Mouse (Mus musculus): Measurements from ENCODE around the gene Mycn. TPM values are rescaled to one million over a fixed set of nuclear protein-coding genes. Genes with fewer than 3 reads are reported as not detected.

The Mycn gene
- total RNA-seq (2014; rRNA removed), result 34.9 and 45.1 TPM in 2 replicates
- 24.8 and 25.4 TPM in 2 replicates for polyA plus RNA-seq (2015; fragmentation: Nextera tagmentation; extraction: Ambion mirVana)

DNA sequence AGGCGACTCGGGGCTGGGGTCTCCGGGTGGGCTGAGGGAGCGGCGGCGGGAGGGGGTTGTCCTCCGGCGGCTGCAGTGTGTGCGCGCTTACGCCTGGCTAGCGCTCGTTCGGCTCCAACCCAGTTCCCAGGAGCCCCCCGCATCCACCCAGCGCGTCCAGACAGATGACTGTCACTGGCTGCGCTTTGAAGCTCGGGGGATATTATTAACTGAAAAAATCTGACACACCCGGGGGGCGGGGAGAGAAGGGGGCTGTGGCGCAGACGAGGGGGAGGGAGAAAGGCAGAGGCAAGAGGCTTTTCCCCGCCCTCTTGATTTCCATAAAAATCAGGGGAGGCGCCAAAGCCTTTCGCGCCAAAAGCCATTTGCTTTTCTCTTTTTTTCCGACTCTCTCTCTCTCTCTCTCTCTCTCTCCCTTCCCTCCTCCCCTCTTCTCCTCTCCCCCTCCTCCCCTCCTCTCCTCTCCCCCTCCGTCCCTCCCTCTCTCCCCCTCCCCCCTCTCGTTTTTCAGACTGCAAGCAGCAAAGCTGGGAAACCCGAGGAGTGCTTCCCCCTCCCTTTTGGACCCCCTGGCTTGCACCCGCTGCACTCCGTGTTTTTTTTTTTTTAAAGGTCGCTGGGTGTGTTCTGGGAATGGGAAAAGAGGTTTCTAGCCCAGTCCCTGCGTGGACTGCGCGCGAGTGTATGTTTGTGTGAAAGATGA, at the start of gene Mycn:
Gene Mycn (minus strand): TSS at position 254 of the 703 bp plus-strand sequence.
- H3K27ac ChIP-seq (ENCODE audit: low read depth, low read length), result peak within 1 kb of the TSS; percentile 87
- H3K9me3 ChIP-seq (ENCODE audit: low read length), result no peaks in the 10 kb centered on the region
- peak within 1 kb of the TSS; percentile 89 for H3K9ac ChIP-seq (replicated peaks; ENCODE audit: low read length, poor library complexity, severe bottlenecking)
- no peaks in the 10 kb centered on the region for H3K4me1 ChIP-seq (ENCODE audit: insufficient read depth, low read length)
- peaks cover 6% of the 10 kb centered on the region for H3K36me3 ChIP-seq (ENCODE audit: insufficient read depth, low read length)
- peak within 1 kb of the TSS; percentile 95 for H3K4me2 ChIP-seq (ENCODE audit: low read depth, low read length, poor library complexity, severe bottlenecking)
- DNase-seq (ENCODE audit: low spot score) (peak; percentile 96), ATAC-seq (ENCODE audit: low FRiP score) (peak; percentile 74)
- H3K27me3 ChIP-seq (ENCODE audit: insufficient read depth, low read length), result no peaks in the 10 kb centered on the region
- H3K4me3 ChIP-seq (ENCODE audit: low read depth, low read length), result peak within 1 kb of the TSS; percentile 76
- WGBS, result under 1% methylated on average over 33 of the region's 38 CpGs
- TF ChIP-seq CTCF (IDR thresholded peaks at IDR 0.05), result no peak

DNA sequence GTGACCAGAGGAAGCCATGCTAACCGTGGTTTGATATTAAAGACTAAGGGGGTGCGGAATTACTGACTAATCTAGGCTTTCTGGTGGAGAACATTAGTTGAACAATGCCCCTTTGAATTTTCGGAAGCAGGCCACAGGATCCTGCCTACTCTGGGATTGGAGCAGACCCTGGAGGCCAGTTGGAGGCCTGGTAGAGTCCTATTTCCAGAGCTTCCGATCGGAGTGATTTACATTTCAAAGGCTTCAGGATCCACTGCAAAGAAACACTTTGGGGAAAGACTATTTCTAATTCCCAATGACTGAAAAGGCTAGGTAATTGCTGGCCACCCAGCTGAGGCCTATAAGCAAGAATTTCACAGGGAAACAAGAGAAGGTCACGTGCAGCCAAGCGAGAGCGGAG, 45.7 kb upstream of the Mycn start:
- Histone ChIP-seq H3K4me1 (ENCODE audit: insufficient read depth, low read length) (no peaks in the 10 kb centered on the region), H3K36me3 (ENCODE audit: insufficient read depth, low read length) (no peaks in the 10 kb centered on the region), H3K9ac (replicated peaks; ENCODE audit: low read length, poor library complexity, severe bottlenecking) (no peak overlapping the region), H3K4me2 (ENCODE audit: low read depth, low read length, poor library complexity, severe bottlenecking) (no peak overlapping the region), H3K9me3 (ENCODE audit: low read length) (no peaks in the 10 kb centered on the region), H3K4me3 (ENCODE audit: low read depth, low read length) (no peak overlapping the region), H3K27me3 (ENCODE audit: insufficient read depth, low read length) (no peaks in the 10 kb centered on the region), H3K27ac (ENCODE audit: low read depth, low read length) (no peak overlapping the region)
- no peak for TF ChIP-seq CTCF (IDR thresholded peaks at IDR 0.05)
- 73% methylated on average over 8 of the region's 8 CpGs for WGBS
- ATAC-seq (ENCODE audit: low FRiP score), result no peak
- no peak for DNase-seq (ENCODE audit: low spot score)

DNA sequence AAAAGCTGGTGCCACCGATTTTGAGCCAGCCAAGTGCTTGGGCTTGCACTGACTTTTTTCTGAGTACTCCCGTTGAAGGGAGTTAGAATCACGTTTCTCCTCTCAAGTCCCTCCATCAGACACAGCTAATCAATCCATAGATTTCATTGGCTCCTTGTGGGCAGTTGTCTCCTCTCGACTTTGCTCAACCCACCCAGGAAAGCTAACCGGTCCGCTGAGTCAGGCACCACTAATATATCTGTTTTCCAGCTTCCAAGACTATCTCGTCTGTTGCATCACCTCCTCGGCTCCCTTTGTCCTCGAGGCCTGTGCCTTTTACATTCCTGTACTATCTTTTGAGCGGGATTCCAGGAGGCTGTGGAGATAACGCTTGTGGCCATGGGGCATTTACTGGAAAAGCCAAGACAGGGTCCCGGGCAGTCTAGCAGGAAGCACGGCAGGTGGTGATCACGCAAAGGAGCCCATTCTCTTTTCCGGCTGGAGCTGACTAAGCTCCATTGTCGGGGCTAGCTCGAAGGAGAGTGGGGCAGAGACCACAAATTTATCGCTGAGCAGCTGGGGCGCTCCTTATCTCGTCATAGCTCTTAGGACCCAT, 45.0 kb upstream of the Mycn start:
- TF ChIP-seq CTCF (IDR thresholded peaks at IDR 0.05), result no peak

DNA sequence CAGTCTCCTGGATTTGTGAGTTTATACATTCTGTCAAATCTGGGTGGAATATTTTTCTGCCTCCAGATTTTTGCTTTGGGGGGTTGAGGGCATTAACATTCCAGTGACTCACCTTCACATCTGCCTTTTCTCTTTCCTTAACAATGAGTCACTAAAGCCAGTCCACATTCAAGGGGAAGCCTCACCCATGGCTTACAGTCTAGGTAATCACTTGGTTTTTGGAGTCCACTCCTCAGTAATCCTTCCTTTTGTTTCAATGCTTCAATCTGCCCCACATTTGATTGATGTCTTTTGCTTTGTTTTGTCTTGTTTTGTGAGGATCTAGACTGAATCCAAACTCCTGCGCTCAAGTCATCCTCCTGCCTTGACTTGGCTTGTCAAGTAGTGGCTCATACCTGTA, 41.3 kb upstream of the Mycn start:
- no peak for ATAC-seq (ENCODE audit: low FRiP score)
- Histone ChIP-seq H3K4me3 (ENCODE audit: low read depth, low read length) (no peak overlapping the region), H3K9ac (replicated peaks; ENCODE audit: low read length, poor library complexity, severe bottlenecking) (no peak overlapping the region), H3K27ac (ENCODE audit: low read depth, low read length) (no peak overlapping the region), H3K27me3 (ENCODE audit: insufficient read depth, low read length) (no peaks in the 10 kb centered on the region), H3K4me2 (ENCODE audit: low read depth, low read length, poor library complexity, severe bottlenecking) (no peak overlapping the region), H3K36me3 (ENCODE audit: insufficient read depth, low read length) (no peaks in the 10 kb centered on the region), H3K9me3 (ENCODE audit: low read length) (no peaks in the 10 kb centered on the region), H3K4me1 (ENCODE audit: insufficient read depth, low read length) (no peaks in the 10 kb centered on the region)
- no peak for TF ChIP-seq CTCF (IDR thresholded peaks at IDR 0.05)
- DNase-seq (ENCODE audit: low spot score), result no peak
- WGBS, result 77% methylated on average over 1 of the region's 1 CpGs

More for the DNA sequence above, 45.0 kb upstream of the Mycn start:
- Histone ChIP-seq H3K4me1 (ENCODE audit: insufficient read depth, low read length) (no peaks in the 10 kb centered on the region), H3K4me2 (ENCODE audit: low read depth, low read length, poor library complexity, severe bottlenecking) (no peak overlapping the region), H3K27ac (ENCODE audit: low read depth, low read length) (no peak overlapping the region), H3K4me3 (ENCODE audit: low read depth, low read length) (no peak overlapping the region), H3K27me3 (ENCODE audit: insufficient read depth, low read length) (no peaks in the 10 kb centered on the region), H3K9ac (replicated peaks; ENCODE audit: low read length, poor library complexity, severe bottlenecking) (no peak overlapping the region), H3K9me3 (ENCODE audit: low read length) (no peaks in the 10 kb centered on the region), H3K36me3 (ENCODE audit: insufficient read depth, low read length) (no peaks in the 10 kb centered on the region)
- ATAC-seq (ENCODE audit: low FRiP score), result no peak
- WGBS, result 82% methylated on average over 20 of the region's 20 CpGs
- no peak for DNase-seq (ENCODE audit: low spot score)

DNA sequence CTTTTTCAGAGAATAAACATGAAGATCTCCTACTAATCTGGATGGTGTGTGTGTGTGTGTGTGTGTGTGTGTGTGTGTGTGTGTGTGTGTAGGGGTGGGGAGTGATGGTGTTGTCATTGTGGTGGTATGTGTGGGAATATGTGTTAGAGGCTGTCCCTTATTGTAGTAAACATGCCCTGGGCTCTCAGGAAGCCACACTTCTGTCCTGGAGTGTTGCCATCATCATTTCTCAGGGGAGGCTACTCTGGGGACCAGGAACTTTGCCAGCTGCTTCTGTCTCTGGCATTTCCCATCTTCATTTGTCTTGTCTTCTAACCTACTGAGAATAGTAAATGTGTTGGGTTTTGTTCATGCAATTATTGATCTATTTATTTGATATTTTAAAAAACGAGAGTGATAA, 33.7 kb upstream of the Mycn start:
- Histone ChIP-seq H3K9ac (replicated peaks; ENCODE audit: low read length, poor library complexity, severe bottlenecking) (no peak overlapping the region), H3K27me3 (ENCODE audit: insufficient read depth, low read length) (no peaks in the 10 kb centered on the region), H3K4me3 (ENCODE audit: low read depth, low read length) (no peak overlapping the region), H3K4me2 (ENCODE audit: low read depth, low read length, poor library complexity, severe bottlenecking) (no peak overlapping the region), H3K4me1 (ENCODE audit: insufficient read depth, low read length) (no peaks in the 10 kb centered on the region), H3K9me3 (ENCODE audit: low read length) (no peaks in the 10 kb centered on the region), H3K27ac (ENCODE audit: low read depth, low read length) (no peak overlapping the region), H3K36me3 (ENCODE audit: insufficient read depth, low read length) (no peaks in the 10 kb centered on the region)
- DNase-seq (ENCODE audit: low spot score) (no peak), ATAC-seq (ENCODE audit: low FRiP score) (no peak)
- TF ChIP-seq CTCF (IDR thresholded peaks at IDR 0.05), result no peak
- 84% methylated on average over 1 of the region's 1 CpGs for WGBS

DNA sequence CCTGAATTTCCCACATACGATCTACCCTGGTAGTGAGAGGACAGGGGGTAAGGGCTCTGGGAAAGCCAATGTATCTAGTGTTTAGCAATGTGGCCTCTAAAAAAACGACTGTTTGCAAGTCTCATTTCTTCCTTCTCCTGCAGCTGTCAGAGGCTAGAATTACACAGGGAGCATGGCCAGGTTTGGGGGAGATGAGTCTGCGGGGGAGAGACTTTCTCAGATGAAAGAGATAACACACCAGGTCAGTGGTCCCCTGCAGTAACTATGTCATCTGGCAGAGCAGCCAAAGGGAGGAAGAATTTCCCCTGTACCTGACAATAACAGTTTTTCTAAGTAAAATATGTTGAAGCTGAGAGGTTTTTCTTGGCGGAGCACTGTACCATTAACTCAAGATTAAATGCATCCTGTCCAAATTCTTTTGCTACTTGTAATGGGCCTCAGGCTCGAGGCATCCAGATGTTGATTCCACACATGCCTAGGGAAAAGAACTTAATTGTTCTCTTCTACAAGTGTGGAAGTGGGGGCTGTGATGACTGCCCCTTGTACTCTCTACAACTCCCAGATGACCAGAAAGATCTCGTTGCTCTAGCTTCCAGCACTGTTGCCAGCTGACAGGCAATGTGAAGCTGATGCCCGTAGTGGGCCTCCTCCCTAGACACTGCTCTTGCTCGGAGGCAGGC, 31.2 kb upstream of the Mycn start:
- DNase-seq (ENCODE audit: low spot score) (no peak), ATAC-seq (ENCODE audit: low FRiP score) (no peak)
- Histone ChIP-seq H3K4me3 (ENCODE audit: low read depth, low read length) (no peak overlapping the region), H3K27me3 (ENCODE audit: insufficient read depth, low read length) (no peaks in the 10 kb centered on the region), H3K36me3 (ENCODE audit: insufficient read depth, low read length) (no peaks in the 10 kb centered on the region), H3K27ac (ENCODE audit: low read depth, low read length) (no peak overlapping the region), H3K4me1 (ENCODE audit: insufficient read depth, low read length) (no peaks in the 10 kb centered on the region), H3K9ac (replicated peaks; ENCODE audit: low read length, poor library complexity, severe bottlenecking) (no peak overlapping the region), H3K4me2 (ENCODE audit: low read depth, low read length, poor library complexity, severe bottlenecking) (no peak overlapping the region), H3K9me3 (ENCODE audit: low read length) (no peaks in the 10 kb centered on the region)
- 65% methylated on average over 8 of the region's 8 CpGs for WGBS
- TF ChIP-seq CTCF (IDR thresholded peaks at IDR 0.05), result no peak
